Comparison of ENCODE assay signal across 8 mouse cellular contexts in the genomic region with DNA sequence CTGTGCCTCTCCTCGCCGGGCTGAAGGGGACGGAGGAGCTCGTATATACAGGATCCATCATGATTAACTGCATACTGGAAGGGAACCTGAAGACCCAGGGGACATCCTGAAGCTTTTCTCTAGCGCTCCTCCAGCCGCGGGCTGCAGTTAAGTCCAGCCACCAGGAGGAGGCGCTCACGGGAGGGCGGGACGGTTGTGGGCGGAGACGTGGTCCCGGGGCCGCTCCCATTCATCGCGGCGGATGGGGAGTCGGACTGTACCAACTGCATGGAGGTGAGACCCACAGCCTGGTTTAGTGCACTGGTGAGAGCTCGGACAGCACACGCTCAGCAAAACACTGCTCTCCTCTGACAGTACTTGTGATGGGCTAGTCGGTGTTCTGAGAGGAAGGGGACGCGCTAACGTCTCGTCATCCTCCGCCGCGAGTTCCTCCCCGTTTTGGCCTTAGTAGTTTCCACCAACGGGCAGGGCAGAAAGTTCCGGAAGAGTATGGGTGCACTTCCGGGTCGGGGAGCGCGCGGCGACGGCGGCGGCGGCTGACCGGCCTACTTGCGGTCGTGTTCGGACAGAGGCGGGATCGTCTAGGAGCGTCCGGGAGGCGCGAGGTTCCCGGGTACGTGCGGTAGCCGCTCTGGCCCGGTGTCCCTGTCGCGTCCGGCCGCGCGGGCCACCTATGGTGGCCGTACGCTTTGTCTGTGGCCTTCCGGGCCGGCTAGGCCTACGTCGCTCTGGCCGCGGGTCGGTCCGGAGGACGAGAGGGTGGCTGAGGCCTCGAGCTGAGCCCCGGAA. TPM values are rescaled to one million over a fixed set of nuclear protein-coding genes. Genes with fewer than 3 reads are reported as not detected.
A peak's percentile ranks its signal among the peaks of the same experiment; 100 is the strongest.
DNase-seq lines count a peak whose midpoint lies in the region; ATAC-seq lines count a peak whose summit lies in the region.

TSS of gene Phrf1 (plus strand) at position 506 of the 789 bp plus-strand sequence.

- peaks cover 9% of the 10 kb centered on the region for H3K4me1 ChIP-seq in brown adipose tissue, adult 24 weeks (ENCODE audit: control insufficient read depth, insufficient read depth, insufficient read length, low read length)
- peaks cover 7 to 15% of the 10 kb centered on the region in 2 experiments for H3K4me1 ChIP-seq in heart, embryonic 14.5 days (ENCODE audit: control insufficient read depth in 2 of 2, insufficient read depth in 2 of 2, low read length in 2 of 2)
- H3K4me1 ChIP-seq in liver, embryonic 13.5 days (replicated peaks): peaks cover 32% of the 10 kb centered on the region
- peaks cover 16% of the 10 kb centered on the region for H3K4me1 ChIP-seq in stomach, embryonic 16.5 days (ENCODE audit: control insufficient read depth, insufficient read depth, low read length)

- no peaks in the 10 kb centered on the region for H3K27me3 ChIP-seq in heart, embryonic 14.5 days (ENCODE audit: control insufficient read depth, insufficient read depth, low read length)
- no peaks in the 10 kb centered on the region for H3K27me3 ChIP-seq in liver, embryonic 13.5 days
- H3K27me3 ChIP-seq in stomach, embryonic 16.5 days (ENCODE audit: control insufficient read depth, insufficient read depth, low read length): no peaks in the 10 kb centered on the region

- H3K4me2 ChIP-seq in heart, embryonic 14.5 days (ENCODE audit: low read length): peak within 1 kb of the TSS; percentile 86
- peak within 1 kb of the TSS; percentile 97 for H3K4me2 ChIP-seq in liver, embryonic 13.5 days
- peak within 1 kb of the TSS; percentile 85 for H3K4me2 ChIP-seq in stomach, embryonic 16.5 days (ENCODE audit: low read depth, low read length)

- H3K36me3 ChIP-seq in heart, embryonic 14.5 days (ENCODE audit: control insufficient read depth, insufficient read depth, low read length): peaks cover 32% of the 10 kb centered on the region
- peaks cover 33% of the 10 kb centered on the region for H3K36me3 ChIP-seq in liver, embryonic 13.5 days
- H3K36me3 ChIP-seq in stomach, embryonic 16.5 days (ENCODE audit: control insufficient read depth, insufficient read depth, low read length): peaks cover 21% of the 10 kb centered on the region; the same call in 1 of the 2 replicates

- under 1% methylated on average over 76 of the region's 76 CpGs for WGBS in heart, embryonic 14.5 days
- under 1% methylated on average over 76 of the region's 76 CpGs for WGBS in liver, embryonic 13.5 days (ENCODE audit: insufficient replicate concordance)
- WGBS in stomach, embryonic 16.5 days: under 1% methylated on average over 76 of the region's 76 CpGs

- H3K9ac ChIP-seq in heart, embryonic 14.5 days (ENCODE audit: low read length): peak within 1 kb of the TSS; percentile 99
- peak within 1 kb of the TSS; percentile 99 for H3K9ac ChIP-seq in liver, embryonic 13.5 days
- peak within 1 kb of the TSS; percentile 97 for H3K9ac ChIP-seq in stomach, embryonic 16.5 days (ENCODE audit: low read length)

- no peaks in the 10 kb centered on the region for H3K9me3 ChIP-seq in heart, embryonic 14.5 days (ENCODE audit: control insufficient read depth, low read length)
- no peaks in the 10 kb centered on the region; the same call in 1 of the 2 replicates for H3K9me3 ChIP-seq in liver, embryonic 13.5 days (replicated peaks)
- H3K9me3 ChIP-seq in stomach, embryonic 16.5 days (replicated peaks; ENCODE audit: control insufficient read depth, low read length): no peaks in the 10 kb centered on the region

- ATAC-seq in heart, embryonic 14.5 days (ENCODE audit: insufficient number of reproducible peaks, insufficient read depth, low FRiP score, low read depth): peak; percentile 88
- ATAC-seq in liver, embryonic 13.5 days (ENCODE audit: low read depth): peak; percentile 90
- ATAC-seq in stomach, embryonic 16.5 days (ENCODE audit: insufficient read depth, low FRiP score): peak; percentile 93

- peak within 1 kb of the TSS; percentile 83 for H3K4me3 ChIP-seq in brown adipose tissue, adult 24 weeks (ENCODE audit: insufficient read depth, low read depth, low read length)
- H3K4me3 ChIP-seq in heart, embryonic 14.5 days (ENCODE audit: control insufficient read depth in 1 of 2, insufficient read depth in 1 of 2, low read depth in 1 of 2, low read length in 2 of 2): peak within 1 kb of the TSS; percentile 89 to 100
- peak within 1 kb of the TSS; percentile 97 for H3K4me3 ChIP-seq in liver, embryonic 13.5 days (replicated peaks)
- peak within 1 kb of the TSS; percentile 92 for H3K4me3 ChIP-seq in stomach, embryonic 16.5 days (replicated peaks; ENCODE audit: low read length)

- DNase-seq in CD4-positive, CD25-positive, alpha-beta regulatory T cell, adult 2 months (ENCODE audit: low read depth, low spot score): peak; percentile 94
- peak; percentile 69 for DNase-seq in fibroblast of lung, adult 2 months (ENCODE audit: low read depth)
- peak; percentile 93 for DNase-seq in kidney, postnatal 14 days
- DNase-seq in liver, embryonic 13.5 days: peak; percentile 84
- DNase-seq in neural tube, embryonic 10.5 days (ENCODE audit: extremely low spot score, low spot score): peak; percentile 97

- H3K27ac ChIP-seq in brown adipose tissue, adult 24 weeks (replicated peaks; ENCODE audit: low read depth, low read length): peak within 1 kb of the TSS; percentile 97
- peak within 1 kb of the TSS; percentile 91 to 93 for H3K27ac ChIP-seq in heart, embryonic 14.5 days (replicated peaks in 1 of 2; ENCODE audit: control insufficient read depth in 1 of 2, insufficient read depth in 1 of 2, low read depth in 2 of 2, low read length in 2 of 2)
- H3K27ac ChIP-seq in liver, embryonic 13.5 days: peak within 1 kb of the TSS; percentile 89
- H3K27ac ChIP-seq in stomach, embryonic 16.5 days (ENCODE audit: low read length): peak within 1 kb of the TSS; percentile 84

RNA-seq across cellular contexts. Expression of gene Phrf1, which starts in this region (rescaled TPM):
- 17.0 and 22.5 TPM in 2 replicates for polyA plus RNA-seq in brown adipose tissue, adult 24 weeks (2012; ENCODE audit: insufficient read depth, insufficient read length, missing spikeins)
- 41.3 and 44.4 TPM in 2 replicates for polyA plus RNA-seq in heart, embryonic 14.5 days (2014; fragmentation: Nextera tagmentation; extraction: Ambion mirVana)
- 32.6 and 34.9 TPM in 2 replicates for polyA plus RNA-seq in liver, embryonic 13.5 days (2015; fragmentation: Nextera tagmentation; extraction: Ambion mirVana)
- 57.6 and 67.7 TPM in 2 replicates for polyA plus RNA-seq in stomach, embryonic 16.5 days (2015; fragmentation: Nextera tagmentation; extraction: Ambion mirVana)

Comparison
In these comparisons a context has a peak if more than half of its experiments do, and no peak if none do; other contexts are left out.
1. Peak in every context shown above with its lines: DNase-seq, ATAC-seq, H3K4me3 ChIP-seq and H3K27ac ChIP-seq.